Mouse (Mus musculus) megakaryocyte, embryonic 14.5 days (primary cell): ENCODE results near the gene Pim2.

Experiments used
- FLI1 ChIP-seq: IDR thresholded peaks from 2 replicates; pipeline ENCODE4 v1.6.1; 2012; ENCODE audit warnings: low read length, inconsistent platforms, mixed read lengths
- GATA1 ChIP-seq: IDR thresholded peaks from 3 replicates; pipeline ENCODE4 v1.6.1; 2012; ENCODE audit warnings: mixed read lengths, low read length, inconsistent platforms, borderline replicate concordance

DNA sequence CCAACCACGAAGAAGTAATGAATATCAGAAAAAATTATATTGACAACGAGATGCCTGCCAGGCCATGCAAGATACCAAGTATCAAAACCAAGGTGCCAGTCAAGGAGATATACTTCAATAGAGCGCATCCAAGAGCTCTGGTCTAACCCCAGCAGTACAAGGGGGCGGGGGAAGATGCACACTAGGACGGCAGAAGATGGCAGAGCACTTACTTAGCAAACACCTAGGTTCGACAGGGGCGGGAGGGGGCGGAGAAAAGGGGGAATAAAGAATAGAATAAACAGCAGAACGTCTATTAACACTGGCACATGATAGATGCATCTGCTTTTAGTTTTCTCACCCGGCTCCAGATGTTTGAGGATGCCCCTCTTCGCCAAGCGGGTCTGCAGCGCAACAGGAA is 20.1 kb downstream of the Pim2 start:
- TF ChIP-seq FLI1 (no peak), GATA1 (no peak)
